Mouse (Mus musculus): ENCODE measurements around the gene Map3k10. TPM values are rescaled to one million over a fixed set of nuclear protein-coding genes. Genes with fewer than 3 reads are reported as not detected.

Gene Map3k10
- polyA plus RNA-seq, 1 experiment from 2014 or later: 14.3 TPM

GRCm38 (mm10) chr7:27685681-27686080, 11.3 kb upstream of the Map3k10 start:
- peak overlapping the region; percentile 34 for H3K4me3 ChIP-seq (replicated peaks; ENCODE audit: low read length)
- no peaks in the 10 kb centered on the region for H3K27me3 ChIP-seq (replicated peaks; ENCODE audit: control insufficient read depth, insufficient read depth, low read length)
- H3K9ac ChIP-seq (replicated peaks; ENCODE audit: low read depth, low read length): peak overlapping the region; percentile 46
- WGBS: 3% methylated on average over 6 of the region's 6 CpGs
- no peak for ATAC-seq
- no peak overlapping the region for H3K27ac ChIP-seq (ENCODE audit: low read length)
- H3K9me3 ChIP-seq (ENCODE audit: control insufficient read depth, low read length): no peaks in the 10 kb centered on the region
- peak overlapping the region; percentile 50 for H3K4me2 ChIP-seq (ENCODE audit: low read length)
- peaks cover 16% of the 10 kb centered on the region for H3K4me1 ChIP-seq (replicated peaks; ENCODE audit: control insufficient read depth, insufficient read depth, low read length)
- no peaks in the 10 kb centered on the region for H3K36me3 ChIP-seq (ENCODE audit: control insufficient read depth, insufficient read depth)

- Histone ChIP-seq H3K4me3 (replicated peaks; ENCODE audit: low read length) (peak overlapping the region; percentile 34), H3K36me3 (ENCODE audit: control insufficient read depth, insufficient read depth) (no peaks in the 10 kb centered on the region), H3K27ac (ENCODE audit: low read length) (no peak overlapping the region), H3K27me3 (replicated peaks; ENCODE audit: control insufficient read depth, insufficient read depth, low read length) (no peaks in the 10 kb centered on the region), H3K4me2 (ENCODE audit: low read length) (peak overlapping the region; percentile 50), H3K9me3 (ENCODE audit: control insufficient read depth, low read length) (no peaks in the 10 kb centered on the region), H3K9ac (replicated peaks; ENCODE audit: low read depth, low read length) (peak overlapping the region; percentile 46), H3K4me1 (replicated peaks; ENCODE audit: control insufficient read depth, insufficient read depth, low read length) (peaks cover 16% of the 10 kb centered on the region)
- no peak for ATAC-seq
- WGBS: 37% methylated on average over 5 of the region's 5 CpGs
These were observed 10.8 kb upstream of the Map3k10 start for GRCm38 (mm10) chr7:27685220-27685619.

GRCm38 (mm10) chr7:27683218-27683617, 8.8 kb upstream of the Map3k10 start:
- Histone ChIP-seq H3K9me3 (ENCODE audit: control insufficient read depth, low read length) (no peaks in the 10 kb centered on the region), H3K27ac (ENCODE audit: low read length) (no peak overlapping the region), H3K27me3 (replicated peaks; ENCODE audit: control insufficient read depth, insufficient read depth, low read length) (no peaks in the 10 kb centered on the region), H3K4me3 (replicated peaks; ENCODE audit: low read length) (no peak overlapping the region), H3K4me2 (ENCODE audit: low read length) (no peak overlapping the region), H3K36me3 (ENCODE audit: control insufficient read depth, insufficient read depth) (no peaks in the 10 kb centered on the region), H3K4me1 (replicated peaks; ENCODE audit: control insufficient read depth, insufficient read depth, low read length) (peaks cover 5% of the 10 kb centered on the region), H3K9ac (replicated peaks; ENCODE audit: low read depth, low read length) (no peak overlapping the region)
- no peak for ATAC-seq
- WGBS: 74% methylated on average over 2 of the region's 2 CpGs

DNA sequence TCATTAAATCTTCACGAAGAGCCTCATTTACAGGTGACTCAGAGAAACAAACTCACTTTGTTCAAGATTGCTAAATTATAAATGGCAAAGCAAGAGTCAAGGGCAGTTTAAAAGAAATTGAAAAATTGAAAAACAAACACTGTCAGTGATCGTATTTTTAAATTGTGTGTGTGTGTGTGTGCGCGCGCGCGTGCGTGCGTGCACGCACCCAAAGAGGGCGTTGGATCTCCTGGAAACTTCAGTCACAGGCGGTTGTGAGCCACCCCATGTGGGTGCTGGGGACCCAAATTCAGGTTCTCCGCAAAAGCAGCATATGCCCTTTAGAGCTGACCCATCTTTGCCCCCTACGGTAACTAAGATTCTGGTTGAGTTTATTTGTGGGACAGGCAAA, 819 bp upstream of the Map3k10 start:
- 25% methylated on average over 14 of the region's 14 CpGs for whole genome bisulfite sequencing

DNA sequence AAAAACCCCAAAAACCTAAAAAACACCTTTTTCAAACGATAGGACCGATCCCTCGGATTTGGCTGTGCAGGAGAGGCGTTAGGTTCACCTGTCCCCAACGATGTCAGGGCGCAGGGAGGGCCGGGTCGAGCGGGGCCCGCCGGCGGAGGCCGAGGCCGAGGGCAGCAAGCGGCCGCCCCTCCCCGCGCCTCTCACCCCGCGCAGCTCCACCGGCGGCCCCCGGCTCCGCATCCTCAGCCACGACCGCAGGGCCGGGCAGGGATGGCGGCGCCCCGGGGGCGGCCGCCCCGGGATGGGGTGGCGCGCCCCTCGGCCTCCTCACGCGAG, 240 bp downstream of the Map3k10 start:
- WGBS: 0% methylated on average over 33 of the region's 38 CpGs
- Histone ChIP-seq H3K27me3 (replicated peaks; ENCODE audit: control insufficient read depth, insufficient read depth, low read length) (no peaks in the 10 kb centered on the region), H3K4me1 (replicated peaks; ENCODE audit: control insufficient read depth, insufficient read depth, low read length) (peaks cover 42% of the 10 kb centered on the region), H3K9me3 (ENCODE audit: control insufficient read depth, low read length) (no peaks in the 10 kb centered on the region), H3K4me2 (ENCODE audit: low read length) (peak overlapping the region; percentile 99), H3K9ac (replicated peaks; ENCODE audit: low read depth, low read length) (peak overlapping the region; percentile 94), H3K4me3 (replicated peaks; ENCODE audit: low read length) (peak overlapping the region; percentile 88), H3K36me3 (ENCODE audit: control insufficient read depth, insufficient read depth) (no peaks in the 10 kb centered on the region), H3K27ac (ENCODE audit: low read length) (peak overlapping the region; percentile 95)
- ATAC-seq: peak; percentile 47; the same call in 1 of the 2 replicates

More for the DNA sequence above, 819 bp upstream of the Map3k10 start:
- peak overlapping the region; percentile 78 for H3K4me2 ChIP-seq (ENCODE audit: low read length)
- no peak overlapping the region; the same call in 1 of the 2 replicates for H3K27ac ChIP-seq (ENCODE audit: low read length)
- peak overlapping the region; percentile 94 for H3K9ac ChIP-seq (replicated peaks; ENCODE audit: low read depth, low read length)
- no peaks in the 10 kb centered on the region for H3K9me3 ChIP-seq (ENCODE audit: control insufficient read depth, low read length)
- peaks cover 37% of the 10 kb centered on the region for H3K4me1 ChIP-seq (replicated peaks; ENCODE audit: control insufficient read depth, insufficient read depth, low read length)
- no peak for ATAC-seq
- no peaks in the 10 kb centered on the region for H3K27me3 ChIP-seq (replicated peaks; ENCODE audit: control insufficient read depth, insufficient read depth, low read length)
- H3K4me3 ChIP-seq (replicated peaks; ENCODE audit: low read length): peak overlapping the region; percentile 88
- H3K36me3 ChIP-seq (ENCODE audit: control insufficient read depth, insufficient read depth): no peaks in the 10 kb centered on the region

DNA sequence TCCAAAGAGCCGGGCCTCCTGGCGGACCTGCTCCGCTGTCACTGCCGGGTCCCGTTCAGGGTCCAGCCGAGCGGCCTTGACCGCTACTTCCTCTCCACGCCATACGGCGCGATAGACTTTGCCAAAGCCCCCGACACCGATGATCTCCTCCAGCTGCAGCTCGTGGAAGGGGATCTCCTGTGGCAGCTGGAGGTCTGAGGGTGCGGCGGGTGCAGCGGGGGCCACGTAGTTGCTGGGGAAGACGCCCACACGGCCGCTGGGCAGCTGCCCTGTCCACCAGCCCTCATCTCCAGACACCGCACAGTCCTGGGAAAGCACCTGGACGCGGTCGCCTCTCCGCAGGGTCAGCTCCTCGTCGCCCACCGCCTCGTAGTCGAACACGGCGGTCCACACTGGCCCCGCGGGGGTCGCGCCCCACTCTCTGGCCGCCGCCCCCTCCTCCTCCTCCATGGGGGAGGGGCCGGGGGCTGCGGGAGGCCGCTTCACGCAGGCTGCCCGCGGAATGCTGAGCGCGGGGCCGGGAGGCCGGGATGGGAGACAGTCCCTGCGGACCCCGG, 745 bp downstream of the Map3k10 start:
- Histone ChIP-seq H3K36me3 (ENCODE audit: control insufficient read depth, insufficient read depth) (no peaks in the 10 kb centered on the region), H3K4me1 (replicated peaks; ENCODE audit: control insufficient read depth, insufficient read depth, low read length) (peaks cover 42% of the 10 kb centered on the region), H3K9me3 (ENCODE audit: control insufficient read depth, low read length) (no peaks in the 10 kb centered on the region), H3K27me3 (replicated peaks; ENCODE audit: control insufficient read depth, insufficient read depth, low read length) (no peaks in the 10 kb centered on the region), H3K9ac (replicated peaks; ENCODE audit: low read depth, low read length) (peak overlapping the region; percentile 94), H3K4me3 (replicated peaks; ENCODE audit: low read length) (peak overlapping the region; percentile 88), H3K27ac (ENCODE audit: low read length) (no peak overlapping the region), H3K4me2 (ENCODE audit: low read length) (peak overlapping the region; percentile 99)
- 0 out of 2 replicates have a peak, but pooled peaks have one; percentile 2 for ATAC-seq
- 2% methylated on average over 24 of the region's 52 CpGs for WGBS

DNA sequence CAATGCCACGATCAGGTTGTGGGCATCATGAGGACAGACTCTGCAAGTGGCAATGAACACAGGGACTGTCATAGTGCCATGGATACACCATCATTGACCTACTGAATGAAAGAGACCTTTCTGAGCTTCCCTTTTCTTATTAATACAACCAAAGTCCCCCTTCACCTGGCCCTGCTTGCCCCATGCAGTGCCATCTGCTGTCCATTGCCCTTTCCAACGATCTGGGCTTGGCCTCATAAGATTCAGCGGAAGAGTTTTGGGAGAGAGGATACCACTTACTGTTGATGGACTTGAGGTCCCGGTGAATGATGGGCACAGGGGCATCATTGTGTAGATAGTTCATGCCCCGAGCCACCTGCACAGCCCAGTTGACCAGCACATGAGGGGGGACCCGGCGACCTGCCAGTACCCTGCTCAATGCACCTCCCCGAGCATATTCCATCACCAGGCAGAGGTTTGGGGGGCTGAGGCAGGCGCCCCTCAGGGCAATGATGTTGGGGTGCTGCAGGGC, 1.3 kb downstream of the Map3k10 start:
- peak overlapping the region; percentile 94 for H3K9ac ChIP-seq (replicated peaks; ENCODE audit: low read depth, low read length)
- 47% methylated on average over 9 of the region's 9 CpGs for WGBS
- H3K27me3 ChIP-seq (replicated peaks; ENCODE audit: control insufficient read depth, insufficient read depth, low read length): no peaks in the 10 kb centered on the region
- ATAC-seq: no peak
- H3K4me1 ChIP-seq (replicated peaks; ENCODE audit: control insufficient read depth, insufficient read depth, low read length): peaks cover 42% of the 10 kb centered on the region
- no peak overlapping the region for H3K27ac ChIP-seq (ENCODE audit: low read length)
- H3K4me3 ChIP-seq (replicated peaks; ENCODE audit: low read length): peak overlapping the region; percentile 88
- no peaks in the 10 kb centered on the region for H3K9me3 ChIP-seq (ENCODE audit: control insufficient read depth, low read length)
- peak overlapping the region; percentile 99 for H3K4me2 ChIP-seq (ENCODE audit: low read length)
- peaks cover 3% of the 10 kb centered on the region; the same call in 1 of the 2 replicates for H3K36me3 ChIP-seq (ENCODE audit: control insufficient read depth, insufficient read depth)

DNA sequence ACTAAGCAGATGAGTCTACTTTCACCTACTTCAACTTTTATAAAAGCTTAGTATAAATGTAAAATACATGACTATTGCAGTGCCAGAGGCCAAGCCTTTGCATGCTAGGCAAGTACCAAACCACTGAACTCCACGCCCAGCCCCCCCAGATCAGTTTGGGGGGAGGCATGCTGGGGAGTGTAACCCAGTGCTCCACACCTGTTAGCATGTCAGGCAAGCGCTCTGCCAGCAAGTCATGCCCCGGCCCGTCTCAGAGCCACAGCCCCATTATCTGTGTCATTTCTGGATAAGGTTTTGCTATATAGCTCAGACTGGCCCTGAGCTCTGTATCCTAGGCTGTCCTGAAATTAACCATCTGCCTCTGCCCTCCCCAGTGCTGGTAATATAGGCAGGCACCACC, 12.4 kb downstream of the Map3k10 start:
- 96% methylated on average over 4 of the region's 4 CpGs for WGBS
- Histone ChIP-seq H3K9me3 (ENCODE audit: control insufficient read depth, low read length) (no peaks in the 10 kb centered on the region), H3K4me2 (ENCODE audit: low read length) (no peak overlapping the region), H3K27ac (ENCODE audit: low read length) (no peak overlapping the region), H3K4me1 (replicated peaks; ENCODE audit: control insufficient read depth, insufficient read depth, low read length) (no peaks in the 10 kb centered on the region), H3K9ac (replicated peaks; ENCODE audit: low read depth, low read length) (no peak overlapping the region), H3K4me3 (replicated peaks; ENCODE audit: low read length) (no peak overlapping the region), H3K27me3 (replicated peaks; ENCODE audit: control insufficient read depth, insufficient read depth, low read length) (no peaks in the 10 kb centered on the region), H3K36me3 (ENCODE audit: control insufficient read depth, insufficient read depth) (peaks cover 12% of the 10 kb centered on the region; the same call in 1 of the 2 replicates)
- no peak for ATAC-seq

DNA sequence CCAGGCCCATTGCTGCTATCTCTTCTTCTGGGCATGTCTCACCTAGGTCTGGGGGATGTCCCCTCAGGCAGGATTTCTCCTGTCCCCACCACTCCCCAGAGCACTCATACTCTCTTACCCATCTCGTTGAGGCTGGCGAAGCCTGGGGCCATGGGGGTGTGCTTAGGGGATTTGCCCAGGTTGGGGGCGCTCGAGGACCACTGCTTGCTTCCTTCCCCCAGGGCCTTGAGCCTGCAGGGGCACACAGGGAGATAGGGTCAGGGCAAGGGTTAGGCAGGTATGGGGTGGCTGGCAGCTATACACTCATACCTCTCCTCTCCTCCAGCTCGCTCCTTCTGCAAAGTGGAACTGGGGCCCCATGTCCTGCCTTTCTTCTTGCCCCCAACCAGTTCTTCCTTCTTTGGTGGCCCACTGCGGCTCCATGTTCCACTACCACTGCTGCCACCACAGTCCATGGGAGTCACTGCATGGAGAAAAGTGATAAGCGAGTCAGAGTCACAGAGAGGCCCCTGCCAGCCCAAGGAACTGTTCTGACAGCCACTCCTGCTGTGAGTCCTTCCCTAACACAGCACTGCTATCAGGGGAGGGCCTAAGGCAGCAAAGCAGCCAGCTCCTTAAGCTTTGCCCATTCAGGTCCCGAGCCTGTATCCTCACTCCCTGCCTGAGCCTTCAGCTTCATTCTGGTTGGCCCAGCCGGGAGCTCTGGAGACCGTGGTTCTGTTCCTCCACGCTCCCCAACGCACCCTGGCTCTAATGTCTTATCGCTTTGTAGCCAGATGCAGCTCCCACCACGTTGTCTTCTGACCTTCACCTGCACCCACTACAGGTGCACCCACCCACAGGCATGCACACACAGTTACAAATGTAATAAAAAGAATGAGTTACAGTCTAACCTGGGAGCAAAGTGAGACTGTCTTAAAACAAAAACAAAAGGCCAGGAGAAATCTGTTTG, 15.4 kb downstream of the Map3k10 start:
- Histone ChIP-seq H3K27me3 (replicated peaks; ENCODE audit: control insufficient read depth, insufficient read depth, low read length) (no peaks in the 10 kb centered on the region), H3K27ac (ENCODE audit: low read length) (no peak overlapping the region), H3K9ac (replicated peaks; ENCODE audit: low read depth, low read length) (no peak overlapping the region), H3K4me1 (replicated peaks; ENCODE audit: control insufficient read depth, insufficient read depth, low read length) (peaks cover 15% of the 10 kb centered on the region), H3K36me3 (ENCODE audit: control insufficient read depth, insufficient read depth) (peaks cover 13% of the 10 kb centered on the region; the same call in 1 of the 2 replicates), H3K9me3 (ENCODE audit: control insufficient read depth, low read length) (no peaks in the 10 kb centered on the region), H3K4me3 (replicated peaks; ENCODE audit: low read length) (no peak overlapping the region), H3K4me2 (ENCODE audit: low read length) (no peak overlapping the region)
- ATAC-seq: no peak
- WGBS: 65% methylated on average over 14 of the region's 14 CpGs

Measured in forebrain, embryonic 16.5 days (tissue).